Mouse (Mus musculus) lung, postnatal 0 days (tissue): Measurements from ENCODE around the gene Olfr16.

ENCODE experiments used
- CTCF ChIP-seq: IDR thresholded peaks from 2 replicates; pipeline ENCODE4 v1.5.1; 2016; ENCODE audit warnings: antibody characterized with exemption, mild to moderate bottlenecking
- EP300 ChIP-seq: IDR thresholded peaks from 2 replicates; pipeline ENCODE4 v1.6.1; 2016; ENCODE audit warnings: antibody characterized with exemption, mild to moderate bottlenecking, control low read depth

- no peak for TF ChIP-seq EP300
- no peak for TF ChIP-seq CTCF
Measured at GRCm38 (mm10) chr1:172903313-172903712, 46.9 kb upstream of the Olfr16 start.
